Mouse (Mus musculus) neural tube, postnatal 0 days (tissue): Measurements from ENCODE around the gene 9430097D07Rik. TPM values are rescaled to one million over a fixed set of nuclear protein-coding genes. Genes with fewer than 3 reads are reported as not detected.

Source experiments
- polyA plus RNA-seq: library from polyadenylated mRNA; unstranded; fragments of >200 nt; fragmentation: Nextera tagmentation; extraction: Ambion mirVana; gene quantifications from 2 replicates; pipeline ENCODE4 v1.2.1, GENCODE M21; 2015

9430097D07Rik gene
- 1.2 TPM in 2 replicates for polyA plus RNA-seq

GRCm38 (mm10) chr2:32575586-32576160 lies at the start of gene 9430097D07Rik:
9430097D07Rik (minus strand) TSS chr2:32575684.

GRCm38 (mm10) chr2:32621517-32621859 lies 46.0 kb upstream of the 9430097D07Rik start, which contains the start of gene Ak1:
Ak1 (plus strand) TSS chr2:32621758.

GRCm38 (mm10) chr2:32599409-32599808 lies 23.9 kb upstream of the 9430097D07Rik start, which contains the start of gene St6galnac6:
St6galnac6 (plus strand) TSS chr2:32599709.

GRCm38 (mm10) chr2:32586871-32587351 lies 11.4 kb upstream of the 9430097D07Rik start, which contains the start of gene St6galnac4:
St6galnac4 (plus strand) TSS chr2:32587095.

GRCm38 (mm10) chr2:32574497-32574896 lies 987 bp downstream of the 9430097D07Rik start, which contains the start of gene Pip5kl1:
Pip5kl1 (plus strand) TSS chr2:32574797.

GRCm38 (mm10) chr2:32570698-32571494 lies 4.6 kb downstream of the 9430097D07Rik start, which contains the start of gene Dpm2:
Dpm2 (plus strand) TSS chr2:32570858.

GRCm38 (mm10) chr2:32534733-32535471 lies 40.6 kb downstream of the 9430097D07Rik start, which contains the start of gene Fam102a:
Fam102a (plus strand) TSS chr2:32535332.

Other genes with a start within 250 kb of the 9430097D07Rik start
- 28.7 and 35.2 TPM in 2 replicates for gene Ciz1, start 223.4 kb downstream of the 9430097D07Rik start, polyA plus RNA-seq
- 148 and 151 TPM in 2 replicates for gene Dnm1, start 222.3 kb downstream of the 9430097D07Rik start, polyA plus RNA-seq
- 300 and 324 TPM in 2 replicates for gene 1110008P14Rik, start 193.7 kb downstream of the 9430097D07Rik start, polyA plus RNA-seq
- gene Lcn2, start 187.4 kb downstream of the 9430097D07Rik start, polyA plus RNA-seq = 1.2 and 2.4 TPM in 2 replicates
- 65.6 and 72.8 TPM in 2 replicates for gene Ptges2, start 179.8 kb downstream of the 9430097D07Rik start, polyA plus RNA-seq
- gene Naif1, start 125.2 kb downstream of the 9430097D07Rik start, polyA plus RNA-seq = 3.4 and 4.1 TPM in 2 replicates
- 45.4 and 50.9 TPM in 2 replicates for gene Slc25a25, start 124.2 kb downstream of the 9430097D07Rik start, polyA plus RNA-seq
- gene Fam102a, start 40.4 kb downstream of the 9430097D07Rik start, polyA plus RNA-seq = 8.4 and 9.0 TPM in 2 replicates
- 146 and 153 TPM in 2 replicates for gene Dpm2, start 4.8 kb downstream of the 9430097D07Rik start, polyA plus RNA-seq
- 15.4 and 21.2 TPM in 2 replicates for gene Pip5kl1, start 887 bp downstream of the 9430097D07Rik start, polyA plus RNA-seq
- gene St6galnac4, start 11.4 kb upstream of the 9430097D07Rik start, polyA plus RNA-seq = 43.1 and 45.8 TPM in 2 replicates
- gene St6galnac6, start 24.0 kb upstream of the 9430097D07Rik start, polyA plus RNA-seq = 21.6 and 23.7 TPM in 2 replicates
- gene Ak1, start 46.1 kb upstream of the 9430097D07Rik start, polyA plus RNA-seq = 109 and 116 TPM in 2 replicates
- 22.6 and 25.0 TPM in 2 replicates for gene Eng, start 70.9 kb upstream of the 9430097D07Rik start, polyA plus RNA-seq
- gene Fpgs, start 128.5 kb upstream of the 9430097D07Rik start, polyA plus RNA-seq = 20.9 and 21.2 TPM in 2 replicates
- gene Cdk9, start 137.4 kb upstream of the 9430097D07Rik start, polyA plus RNA-seq = 64.5 and 66.3 TPM in 2 replicates
- gene Sh2d3c, start 145.4 kb upstream of the 9430097D07Rik start, polyA plus RNA-seq = 50.6 and 52.5 TPM in 2 replicates
- gene 6330409D20Rik, start 165.3 kb upstream of the 9430097D07Rik start, polyA plus RNA-seq = 3.0 and 4.6 TPM in 2 replicates
- gene Tor2a, start 181.6 kb upstream of the 9430097D07Rik start, polyA plus RNA-seq = 52.3 and 58.5 TPM in 2 replicates
- 0.48 and 0.62 TPM in 2 replicates for gene Ttc16, start 199.9 kb upstream of the 9430097D07Rik start, polyA plus RNA-seq
- gene Ptrh1, start 200.1 kb upstream of the 9430097D07Rik start, polyA plus RNA-seq = 4.9 and 6.7 TPM in 2 replicates
- gene Cfap157, start 208.7 kb upstream of the 9430097D07Rik start, polyA plus RNA-seq = 1.5 and 1.6 TPM in 2 replicates